Comparison of ENCODE assay signal across 8 mouse cellular contexts in the genomic region with DNA sequence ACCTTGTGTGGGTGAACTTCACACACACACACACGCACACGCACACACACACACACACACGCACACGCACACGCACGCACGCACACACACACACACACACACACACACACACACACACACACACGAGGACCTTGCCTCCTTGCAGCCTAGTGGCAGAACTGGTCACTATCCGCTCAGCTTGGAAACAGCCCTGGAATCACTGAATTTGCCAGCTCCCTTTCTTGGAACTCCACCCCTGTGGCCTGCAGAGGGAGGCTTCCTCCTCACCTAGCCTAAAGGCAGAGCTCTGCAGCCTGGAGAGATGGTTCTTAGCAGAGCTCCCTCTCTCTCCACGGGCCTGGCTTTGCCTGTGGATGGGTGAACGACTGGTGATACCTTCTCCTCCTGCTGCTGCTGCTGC. TPM values are rescaled to one million over a fixed set of nuclear protein-coding genes. Genes with fewer than 3 reads are reported as not detected.
DNase-seq lines count a peak whose midpoint lies in the region; ATAC-seq and TF ChIP-seq lines count a peak whose summit lies in the region.

No protein-coding gene starts in this region.

- no peaks in the 10 kb centered on the region for H3K36me3 ChIP-seq in hindbrain, embryonic 14.5 days (replicated peaks; ENCODE audit: control insufficient read depth, insufficient read depth)
- peaks cover under 1% of the 10 kb centered on the region; the same call in 1 of the 2 replicates for H3K36me3 ChIP-seq in neural tube, embryonic 12.5 days

- DNase-seq in left cerebral cortex, postnatal 25 days (ENCODE audit: low spot score in 2 of 2), result peak; percentile 13 to 25
- no peak for DNase-seq in left cerebral cortex, postnatal 36 days (ENCODE audit: low spot score in 2 of 2)
- DNase-seq in hindbrain, embryonic 14.5 days (ENCODE audit: low spot score), result peak; percentile 38
- no peak for DNase-seq in urinary bladder, postnatal 4 days (ENCODE audit: low spot score in 2 of 2)
- DNase-seq in ovary, postnatal 36 days (ENCODE audit: low spot score), result no peak

- no peak overlapping the region for H3K27ac ChIP-seq in cortical plate, adult 2 months (ENCODE audit: insufficient read depth, low read length)
- no peak overlapping the region for H3K27ac ChIP-seq in hindbrain, embryonic 14.5 days
- no peak overlapping the region for H3K27ac ChIP-seq in neural tube, embryonic 12.5 days

- no peak for ATAC-seq in hindbrain, embryonic 14.5 days (ENCODE audit: low FRiP score)
- no peak for ATAC-seq in neural tube, embryonic 12.5 days (ENCODE audit: low FRiP score, low read depth)
- ATAC-seq in activated CD4-positive, CD25-positive, alpha-beta regulatory T cell, adult 4 months, result no peak

- no peak for TF ChIP-seq POLR2A in cortical plate, adult 2 months (IDR thresholded peaks at IDR 0.05; ENCODE audit: extremely low read depth, insufficient read depth, low read length)

- H3K9me3 ChIP-seq in hindbrain, embryonic 14.5 days (ENCODE audit: control insufficient read depth, low read length), result no peaks in the 10 kb centered on the region
- peaks cover 2% of the 10 kb centered on the region for H3K9me3 ChIP-seq in neural tube, embryonic 12.5 days

- no peaks in the 10 kb centered on the region; the same call in 1 of the 2 replicates for H3K4me1 ChIP-seq in cortical plate, adult 2 months (ENCODE audit: control insufficient read depth, insufficient read depth, low read length)
- H3K4me1 ChIP-seq in hindbrain, embryonic 14.5 days (replicated peaks; ENCODE audit: control insufficient read depth, insufficient read depth, low read length), result peaks cover 19% of the 10 kb centered on the region
- peaks cover 22% of the 10 kb centered on the region for H3K4me1 ChIP-seq in neural tube, embryonic 12.5 days

- WGBS in hindbrain, embryonic 14.5 days, result 17% methylated on average over 11 of the region's 11 CpGs
- 22% methylated on average over 5 of the region's 11 CpGs for WGBS in neural tube, embryonic 12.5 days

- peak overlapping the region; percentile 97 for H3K4me2 ChIP-seq in hindbrain, embryonic 14.5 days (replicated peaks)
- H3K4me2 ChIP-seq in neural tube, embryonic 12.5 days (replicated peaks), result peak overlapping the region; percentile 66

- H3K9ac ChIP-seq in hindbrain, embryonic 14.5 days, result peak overlapping the region; percentile 85
- H3K9ac ChIP-seq in neural tube, embryonic 12.5 days, result peak overlapping the region; percentile 83

- H3K4me3 ChIP-seq in cortical plate, adult 2 months (ENCODE audit: insufficient read depth, low read length), result peak overlapping the region; percentile 56
- H3K4me3 ChIP-seq in hindbrain, embryonic 14.5 days (replicated peaks; ENCODE audit: low read length), result peak overlapping the region; percentile 68
- peak overlapping the region; percentile 71 for H3K4me3 ChIP-seq in neural tube, embryonic 12.5 days

- no peak for TF ChIP-seq CTCF in cortical plate, adult 2 months (IDR thresholded peaks at IDR 0.05; ENCODE audit: extremely low read depth, insufficient read depth, low read length)

- intact Hi-C loops in left cerebral cortex, postnatal 25 days (cut with DNase I), result loop anchor here (5.0 kb wide), 2 partner anchors 278 to 428 kb away; no protein-coding TSS in a partner anchor
- intact Hi-C loops in left cerebral cortex, postnatal 36 days (cut with DNase I), result loop anchor here (5.0 to 10.0 kb wide), 3 partner anchors 231 to 869 kb away; no protein-coding TSS in a partner anchor

- H3K27me3 ChIP-seq in hindbrain, embryonic 14.5 days (ENCODE audit: control insufficient read depth, insufficient read depth, low read length), result peaks cover 5% of the 10 kb centered on the region; the same call in 1 of the 2 replicates
- H3K27me3 ChIP-seq in neural tube, embryonic 12.5 days (replicated peaks), result peaks cover 25% of the 10 kb centered on the region

RNA-seq across cellular contexts. Expression of gene Cdh4, which starts 1.7 kb away (rescaled TPM):
- total RNA-seq in left cerebral cortex, postnatal 25 days (2021), result 10 to 100 TPM; 24.1 to 30.8 TPM
- 10 to 100 TPM; 19.0 to 31.0 TPM for total RNA-seq in left cerebral cortex, postnatal 36 days (2021)
- polyA plus RNA-seq in cortical plate, adult 2 months (2012; rRNA removed), result 5.2 and 5.9 TPM in 2 replicates
- 32.8 and 36.7 TPM in 2 replicates for polyA plus RNA-seq in hindbrain, embryonic 14.5 days (2014; fragmentation: Nextera tagmentation; extraction: Ambion mirVana)
- 19.1 and 22.6 TPM in 2 replicates for polyA plus RNA-seq in neural tube, embryonic 12.5 days (2016; fragmentation: Nextera tagmentation; extraction: Ambion mirVana)
- polyA plus RNA-seq in activated CD4-positive, CD25-positive, alpha-beta regulatory T cell, adult 4 months (2017; shearing (Covaris generic)), result under 1 TPM; 0.14 to 0.20 TPM

Comparison
In these comparisons a context has a peak if more than half of its experiments do, and no peak if none do; other contexts are left out.
1. DNase-seq: peak in left cerebral cortex, postnatal 25 days (2 of 2) and hindbrain, embryonic 14.5 days (single experiment); none in left cerebral cortex, postnatal 36 days (0 of 2), urinary bladder, postnatal 4 days (0 of 2) and ovary, postnatal 36 days (single experiment).
2. Peak in every context shown above with its lines, with median percentiles within 50 percentile points of each other: H3K4me3 ChIP-seq.